Comparison of ENCODE assay signal across 9 mouse cellular contexts in the genomic region with DNA sequence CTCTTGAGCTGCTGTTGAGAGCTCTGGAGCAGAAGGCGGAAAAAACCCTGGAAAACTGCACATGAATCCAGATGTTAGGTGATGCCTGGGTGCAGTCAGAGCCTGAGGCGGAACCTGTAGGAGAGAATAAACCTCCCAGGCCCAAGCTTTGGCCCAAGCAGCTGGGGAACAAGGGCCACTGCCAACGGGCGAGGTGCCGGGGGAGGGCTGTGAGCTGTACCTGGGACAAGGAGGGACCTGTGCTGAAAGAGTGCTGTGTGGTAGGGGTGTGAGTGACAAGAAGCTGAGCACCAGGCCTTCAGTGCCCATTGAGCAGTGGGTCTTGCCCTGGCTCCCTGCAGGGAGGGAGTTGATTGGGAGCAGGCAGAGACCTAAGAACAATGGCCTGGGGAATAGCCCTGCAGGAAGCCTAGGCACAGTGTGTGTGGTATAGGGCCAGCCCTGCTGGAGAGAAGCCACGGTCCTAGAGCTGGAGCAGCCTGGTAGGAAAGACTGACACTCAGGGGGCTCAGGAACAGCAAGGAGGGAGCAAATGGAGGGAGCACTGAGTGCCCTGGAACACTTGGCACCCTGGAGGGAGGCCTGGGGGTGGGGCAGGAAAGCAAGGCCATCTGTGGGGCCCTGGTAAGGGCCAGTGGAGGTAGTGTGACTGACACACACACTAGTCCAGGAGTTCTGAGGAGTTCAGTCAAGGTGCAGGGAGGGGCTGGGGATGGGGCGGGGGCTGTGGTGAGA. TPM values are rescaled to one million over a fixed set of nuclear protein-coding genes. Genes with fewer than 3 reads are reported as not detected.
DNase-seq lines count a peak whose midpoint lies in the region; ATAC-seq and TF ChIP-seq lines count a peak whose summit lies in the region.
"Had no signal": no experiment of that assay in that cellular context is flagged by ENCODE, and none has a peak within 500 bp of the region (broad histone marks: within the 10 kb centered on the region; RNA-seq: fewer than 3 reads in every experiment).

No protein-coding gene starts in this region.

- no peaks in the 10 kb centered on the region for H3K9me3 ChIP-seq in G1E (replicated peaks)
- H3K9me3 ChIP-seq in forebrain, postnatal 0 days (ENCODE audit: low read length) = no peaks in the 10 kb centered on the region
- no peaks in the 10 kb centered on the region for H3K9me3 ChIP-seq in midbrain, embryonic 10.5 days (replicated peaks)

- H3K4me1 ChIP-seq in cerebellum, adult 2 months (ENCODE audit: control insufficient read depth, insufficient read depth, low read length) = peaks cover 28% of the 10 kb centered on the region
- peaks cover 89% of the 10 kb centered on the region for H3K4me1 ChIP-seq in G1E (ENCODE audit: insufficient read depth, low read depth, low read length)
- H3K4me1 ChIP-seq in forebrain, postnatal 0 days (ENCODE audit: insufficient read depth) = peaks cover 11% of the 10 kb centered on the region
- peaks cover 43% of the 10 kb centered on the region for H3K4me1 ChIP-seq in midbrain, embryonic 10.5 days

- no peak overlapping the region for H3K4me2 ChIP-seq in forebrain, postnatal 0 days (ENCODE audit: low read depth)

- H3K36me3 ChIP-seq in G1E (replicated peaks) = peaks cover 53% of the 10 kb centered on the region
- H3K36me3 ChIP-seq in forebrain, postnatal 0 days (ENCODE audit: insufficient read depth) = no peaks in the 10 kb centered on the region
- peaks cover 15% of the 10 kb centered on the region for H3K36me3 ChIP-seq in midbrain, embryonic 10.5 days

- 0 out of 2 replicates have a peak overlapping the region, but pooled peaks have one; percentile 11 for H3K27ac ChIP-seq in cerebellum, adult 2 months (ENCODE audit: insufficient read depth, low read length)
- H3K27ac ChIP-seq in forebrain, postnatal 0 days (ENCODE audit: low read depth, low read length) = 0 out of 2 replicates have a peak overlapping the region, but pooled peaks have one; percentile 9
- peak overlapping the region; percentile 42 for H3K27ac ChIP-seq in midbrain, embryonic 10.5 days (replicated peaks)

- peak in 1 of 2 experiments; percentile 22 for DNase-seq in cerebellum, adult 2 months
- DNase-seq in cerebellum, adult 11-12 months = no peak
- peak; percentile 53 for DNase-seq in G1E (ENCODE audit: low spot score)
- no peak for DNase-seq in forebrain, postnatal 0 days
- DNase-seq in midbrain, embryonic 10.5 days (ENCODE audit: low spot score) = no peak
- DNase-seq in frontal cortex, postnatal 25 days (ENCODE audit: low spot score in 2 of 2) = no peak
- DNase-seq in c-Kit-positive CD71-positive TER-119-positive erythroid progenitor cells, embryonic 14.5 days (ENCODE audit: low spot score) = no peak

- no peaks in the 10 kb centered on the region for H3K27me3 ChIP-seq in cerebellum, adult 2 months (ENCODE audit: control insufficient read depth, insufficient read depth, low read length)
- no peaks in the 10 kb centered on the region for H3K27me3 ChIP-seq in G1E (ENCODE audit: insufficient read depth, low read length)
- no peaks in the 10 kb centered on the region for H3K27me3 ChIP-seq in forebrain, postnatal 0 days (ENCODE audit: insufficient read depth, low read length)
- H3K27me3 ChIP-seq in midbrain, embryonic 10.5 days (ENCODE audit: low read depth, poor library complexity, severe bottlenecking) = no peaks in the 10 kb centered on the region

- no peak for TF ChIP-seq POLR2A in cerebellum, adult 2 months (IDR thresholded peaks at IDR 0.05; ENCODE audit: borderline replicate concordance, insufficient read depth, low read length)

- H3K4me3 ChIP-seq in cerebellum, adult 2 months (replicated peaks; ENCODE audit: insufficient read depth, low read depth, low read length) = no peak overlapping the region
- H3K4me3 ChIP-seq in G1E (ENCODE audit: low read depth, low read length) = peak overlapping the region; percentile 63; the same call in 1 of the 2 replicates
- no peak overlapping the region for H3K4me3 ChIP-seq in forebrain, postnatal 0 days (ENCODE audit: low read depth, low read length)
- no peak overlapping the region for H3K4me3 ChIP-seq in midbrain, embryonic 10.5 days

- ATAC-seq in G1E (ENCODE audit: extremely low read depth, insufficient number of reproducible peaks, low FRiP score, poor library complexity, severe bottlenecking) = peak; percentile 46; the same call in 1 of the 2 replicates
- peak; percentile 47; the same call in 1 of the 2 replicates for ATAC-seq in forebrain, postnatal 0 days
- ATAC-seq in erythroid progenitor cell, adult 5-6 weeks (replicated peaks; ENCODE audit: low FRiP score, poor library complexity, severe bottlenecking) = no peak

- no peak for TF ChIP-seq CTCF in cerebellum, adult 2 months (IDR thresholded peaks at IDR 0.05; ENCODE audit: borderline replicate concordance, insufficient read depth, low read depth, low read length)
- TF ChIP-seq CTCF in G1E (IDR thresholded peaks at IDR 0.05; ENCODE audit: low read depth, low read length) = no peak
- no peak for TF ChIP-seq CTCF in forebrain, postnatal 0 days (IDR thresholded peaks at IDR 0.05; ENCODE audit: low read depth)

- 60% methylated on average over 7 of the region's 7 CpGs for WGBS in cerebellum, adult 2 months
- WGBS in forebrain, postnatal 0 days = 38% methylated on average over 7 of the region's 7 CpGs
- 38% methylated on average over 7 of the region's 7 CpGs for WGBS in midbrain, embryonic 10.5 days

- no peak overlapping the region for H3K9ac ChIP-seq in forebrain, postnatal 0 days

RNA-seq across cellular contexts. Expression of gene Banp, which starts 17.3 kb away (rescaled TPM):
- 64.3 and 67.1 TPM in 2 replicates for polyA plus RNA-seq in cerebellum, adult 2 months (2012; rRNA removed)
- total RNA-seq in G1E (2014; fragmentation: Nextera tagmentation) (35.7 and 43.5 TPM in 2 replicates), G1E (2017) (42.5 and 46.6 TPM in 2 replicates)
- polyA plus RNA-seq in G1E (2012) = 49.1 and 50.7 TPM in 2 replicates
- total RNA-seq in forebrain, postnatal 0 days (2014; rRNA removed) = 37.9 and 44.1 TPM in 2 replicates
- polyA plus RNA-seq in forebrain, postnatal 0 days (2015; fragmentation: Nextera tagmentation; extraction: Ambion mirVana) = 29.3 and 30.0 TPM in 2 replicates
- polyA plus RNA-seq in midbrain, embryonic 10.5 days (2016; fragmentation: Nextera tagmentation; extraction: Ambion mirVana) = 53.2 and 64.6 TPM in 2 replicates
- 16.3 and 41.1 TPM in 2 replicates for total RNA-seq in erythroid progenitor cell, adult 5-6 weeks (2015; ENCODE audit: low replicate concordance)
- 42.2 and 94.6 TPM in 2 replicates for total RNA-seq in erythroid progenitor cell, adult 5-6 weeks (2017; ENCODE audit: low replicate concordance)

RNA-seq across cellular contexts. Expression of gene Car5a, which starts 22.2 kb away (rescaled TPM):
- polyA plus RNA-seq in cerebellum, adult 2 months (2012; rRNA removed) = 0.44 and 0.59 TPM in 2 replicates
- total RNA-seq in G1E (2014; fragmentation: Nextera tagmentation) (0.68 and 1.4 TPM in 2 replicates), G1E (2017) (0.16 TPM in 1 of 2 replicates, not detected in the other)
- 0.41 and 0.57 TPM in 2 replicates for polyA plus RNA-seq in G1E (2012)
- 0.23 TPM in 1 of 2 replicates, not detected in the other for total RNA-seq in forebrain, postnatal 0 days (2014; rRNA removed)
- polyA plus RNA-seq in forebrain, postnatal 0 days (2015; fragmentation: Nextera tagmentation; extraction: Ambion mirVana) = 0.48 and 0.52 TPM in 2 replicates
- 0.27 and 0.30 TPM in 2 replicates for polyA plus RNA-seq in midbrain, embryonic 10.5 days (2016; fragmentation: Nextera tagmentation; extraction: Ambion mirVana)
- total RNA-seq in erythroid progenitor cell, adult 5-6 weeks (2015; ENCODE audit: low replicate concordance) = not detected in 2 replicates
- not detected in 2 replicates for total RNA-seq in erythroid progenitor cell, adult 5-6 weeks (2017; ENCODE audit: low replicate concordance)
- polyA plus RNA-seq: C2C12 had no signal

RNA-seq across cellular contexts. Expression of gene Slc7a5, which starts 59.4 kb away (rescaled TPM):
- polyA plus RNA-seq in cerebellum, adult 2 months (2012; rRNA removed) = 70.7 and 78.0 TPM in 2 replicates
- total RNA-seq in G1E (2014; fragmentation: Nextera tagmentation) = 88.8 and 141 TPM in 2 replicates
- 32.5 and 32.6 TPM in 2 replicates for total RNA-seq in G1E (2017)
- 92.9 and 127 TPM in 2 replicates for polyA plus RNA-seq in G1E (2012)
- total RNA-seq in forebrain, postnatal 0 days (2014; rRNA removed) = 58.1 and 99.4 TPM in 2 replicates
- polyA plus RNA-seq in forebrain, postnatal 0 days (2015; fragmentation: Nextera tagmentation; extraction: Ambion mirVana) = 64.7 and 67.9 TPM in 2 replicates
- polyA plus RNA-seq in midbrain, embryonic 10.5 days (2016; fragmentation: Nextera tagmentation; extraction: Ambion mirVana) = 29.3 and 32.7 TPM in 2 replicates
- total RNA-seq in erythroid progenitor cell, adult 5-6 weeks (2015; ENCODE audit: low replicate concordance) = 204 and 216 TPM in 2 replicates
- 167 and 189 TPM in 2 replicates for total RNA-seq in erythroid progenitor cell, adult 5-6 weeks (2017; ENCODE audit: low replicate concordance)
